9 mouse cellular contexts compared by ENCODE assay signal in genomic region chr12:119470260-119470659, GRCm38 (mm10).
DNase-seq lines count a peak whose midpoint lies in the region; ATAC-seq and TF ChIP-seq lines count a peak whose summit lies in the region.
"Had no signal": no experiment of that assay in that cellular context is flagged by ENCODE, and none has a peak within 500 bp of the region (broad histone marks: within the 10 kb centered on the region; RNA-seq: fewer than 3 reads in every experiment).

No protein-coding gene starts in this region.

- H3K27ac ChIP-seq in hindbrain, embryonic 11.5 days (ENCODE audit: low read depth, low read length): no peak overlapping the region
- no peak overlapping the region for H3K27ac ChIP-seq in hindbrain, embryonic 13.5 days
- no peak overlapping the region for H3K27ac ChIP-seq in cortical plate, adult 2 months (ENCODE audit: insufficient read depth, low read length)
- H3K27ac ChIP-seq: limb, embryonic 12.5 days had no signal

- no peak overlapping the region for H3K4me2 ChIP-seq in hindbrain, embryonic 11.5 days (replicated peaks; ENCODE audit: low read depth, low read length)
- H3K4me2 ChIP-seq in hindbrain, embryonic 13.5 days: no peak overlapping the region
- H3K4me2 ChIP-seq: limb, embryonic 12.5 days had no signal

- peak; percentile 21 for DNase-seq in hindbrain, embryonic 11.5 days (ENCODE audit: low spot score)
- peak; percentile 5 for DNase-seq in CD4-positive helper T cell, adult 2 months (ENCODE audit: low read depth, low spot score)
- peak; percentile 9 to 10 for DNase-seq in kidney, postnatal 36 days
- DNase-seq in MN1 (ENCODE audit: low spot score): no peak
- no peak for DNase-seq in gastrocnemius, postnatal 4 days (ENCODE audit: low spot score in 2 of 2)
- DNase-seq in ovary, postnatal 14 days (ENCODE audit: low spot score): no peak

- no peaks in the 10 kb centered on the region for H3K9me3 ChIP-seq in hindbrain, embryonic 11.5 days (ENCODE audit: control insufficient read depth, low read length)
- H3K9me3 ChIP-seq in hindbrain, embryonic 13.5 days: no peaks in the 10 kb centered on the region
- H3K9me3 ChIP-seq: limb, embryonic 12.5 days had no signal

- no peak for TF ChIP-seq POLR2A in cortical plate, adult 2 months (IDR thresholded peaks at IDR 0.05; ENCODE audit: extremely low read depth, insufficient read depth, low read length)

- no peaks in the 10 kb centered on the region for H3K36me3 ChIP-seq in hindbrain, embryonic 11.5 days (ENCODE audit: control insufficient read depth, insufficient read depth, low read length)
- no peaks in the 10 kb centered on the region for H3K36me3 ChIP-seq in hindbrain, embryonic 13.5 days
- H3K36me3 ChIP-seq: limb, embryonic 12.5 days had no signal

- H3K4me1 ChIP-seq in hindbrain, embryonic 11.5 days (replicated peaks; ENCODE audit: control insufficient read depth, insufficient read depth, low read length): no peaks in the 10 kb centered on the region
- H3K4me1 ChIP-seq in hindbrain, embryonic 13.5 days (replicated peaks): no peaks in the 10 kb centered on the region
- H3K4me1 ChIP-seq in cortical plate, adult 2 months (ENCODE audit: control insufficient read depth, insufficient read depth, low read length): no peaks in the 10 kb centered on the region
- H3K4me1 ChIP-seq: limb, embryonic 12.5 days had no signal

- H3K9ac ChIP-seq in hindbrain, embryonic 11.5 days (ENCODE audit: low read depth, low read length): no peak overlapping the region
- H3K9ac ChIP-seq in hindbrain, embryonic 13.5 days: no peak overlapping the region
- H3K9ac ChIP-seq: limb, embryonic 12.5 days had no signal

- H3K27me3 ChIP-seq in hindbrain, embryonic 11.5 days (ENCODE audit: control insufficient read depth, insufficient read depth, low read length): no peaks in the 10 kb centered on the region
- no peaks in the 10 kb centered on the region for H3K27me3 ChIP-seq in hindbrain, embryonic 13.5 days
- H3K27me3 ChIP-seq: limb, embryonic 12.5 days had no signal

- no peak overlapping the region for H3K4me3 ChIP-seq in hindbrain, embryonic 11.5 days (ENCODE audit: low read depth, low read length)
- H3K4me3 ChIP-seq in hindbrain, embryonic 13.5 days: no peak overlapping the region
- H3K4me3 ChIP-seq in cortical plate, adult 2 months (ENCODE audit: insufficient read depth, low read length): no peak overlapping the region
- H3K4me3 ChIP-seq: limb, embryonic 12.5 days had no signal

- TF ChIP-seq CTCF in cortical plate, adult 2 months (IDR thresholded peaks at IDR 0.05; ENCODE audit: extremely low read depth, insufficient read depth, low read length): 0 out of 2 replicates have a peak, but pooled peaks have one; percentile 5

- ATAC-seq in hindbrain, embryonic 11.5 days (ENCODE audit: low FRiP score): peak; percentile 52; the same call in 1 of the 2 replicates
- ATAC-seq in hindbrain, embryonic 13.5 days (ENCODE audit: low FRiP score): no peak; the same call in 1 of the 2 replicates

Comparison
In these comparisons a context has a peak if more than half of its experiments do, and no peak if none do; other contexts are left out.
1. DNase-seq: peak in hindbrain, embryonic 11.5 days (single experiment), CD4-positive helper T cell, adult 2 months (single experiment) and kidney, postnatal 36 days (2 of 2); none in MN1 (single experiment), gastrocnemius, postnatal 4 days (0 of 2) and ovary, postnatal 14 days (single experiment).